13 mouse cellular contexts compared by ENCODE assay signal in genomic region chr5:137212289-137212688, GRCm38 (mm10). TPM values are rescaled to one million over a fixed set of nuclear protein-coding genes. Genes with fewer than 3 reads are reported as not detected.
"Had no signal": no experiment of that assay in that cellular context is flagged by ENCODE, and none has a peak within 500 bp of the region (broad histone marks: within the 10 kb centered on the region; RNA-seq: fewer than 3 reads in every experiment).

TSS of gene Muc3a (minus strand) at chr5:137212389.

- H3K36me3 ChIP-seq: kidney, embryonic 15.5 days; limb, embryonic 13.5 days; midbrain, embryonic 15.5 days; neural tube, embryonic 13.5 days had no signal

- H3K27me3 ChIP-seq: midbrain, embryonic 15.5 days; neural tube, embryonic 13.5 days had no signal

- H3K4me3 ChIP-seq: kidney, embryonic 15.5 days; layer of hippocampus, adult 2 months; limb, embryonic 13.5 days; midbrain, embryonic 15.5 days; neural tube, embryonic 13.5 days had no signal

- H3K4me1 ChIP-seq: kidney, embryonic 15.5 days; limb, embryonic 13.5 days; midbrain, embryonic 15.5 days; neural tube, embryonic 13.5 days had no signal

- DNase-seq: kidney, adult 2 months; kidney, postnatal 14 days; left cerebral cortex, postnatal 4 days; lung, adult 18-20 months; right cerebral cortex, postnatal 14 days had no signal

- H3K27ac ChIP-seq: kidney, embryonic 15.5 days; layer of hippocampus, adult 2 months; limb, embryonic 13.5 days; liver, embryonic 14.5 days; midbrain, embryonic 15.5 days; neural tube, embryonic 13.5 days had no signal

RNA-seq across cellular contexts. Expression of gene Muc3a, which starts in this region (rescaled TPM):
- polyA plus RNA-seq: limb, embryonic 13.5 days; lung, embryonic 16.5 days; midbrain, embryonic 11.5 days had no signal
